Mouse (Mus musculus) thymus, postnatal 4 days (tissue): Measurements from ENCODE around the gene Tgfbi.

Experiments used
- DNase-seq: peaks from one replicate; pipeline ENCODE4 v3.0.0; 2021

The Tgfbi gene

GRCm38 (mm10) chr13:56644031-56644430 lies 34.7 kb downstream of the Tgfbi start:
- no peak for DNase-seq

- DNase-seq: no peak
Observed at GRCm38 (mm10) chr13:56645744-56646143, 36.4 kb downstream of the Tgfbi start.

GRCm38 (mm10) chr13:56647597-56648405 lies 38.5 kb downstream of the Tgfbi start:
- no peak for DNase-seq

GRCm38 (mm10) chr13:56650020-56650419 lies 40.7 kb downstream of the Tgfbi start:
- no peak for DNase-seq

- no peak for DNase-seq
Observed at GRCm38 (mm10) chr13:56652381-56652780, 43.1 kb downstream of the Tgfbi start.

GRCm38 (mm10) chr13:56654176-56654575 lies 44.9 kb downstream of the Tgfbi start:
- no peak for DNase-seq

- DNase-seq: peak; percentile 90
Observed at GRCm38 (mm10) chr13:56657946-56658512, 48.7 kb downstream of the Tgfbi start.

- no peak for DNase-seq
Observed at GRCm38 (mm10) chr13:56658931-56659330, 49.6 kb downstream of the Tgfbi start.

- DNase-seq: no peak
Observed at GRCm38 (mm10) chr13:56661914-56662621, 52.7 kb downstream of the Tgfbi start.

- peak; percentile 33 for DNase-seq
Observed at GRCm38 (mm10) chr13:56664256-56665170, 55.2 kb downstream of the Tgfbi start.

GRCm38 (mm10) chr13:56671206-56671605 lies 61.9 kb downstream of the Tgfbi start:
- DNase-seq: no peak

- no peak for DNase-seq
Observed at GRCm38 (mm10) chr13:56677731-56678130, 68.4 kb downstream of the Tgfbi start.

GRCm38 (mm10) chr13:56678188-56678787 lies 69.0 kb downstream of the Tgfbi start:
- DNase-seq: no peak

- no peak for DNase-seq
Observed at GRCm38 (mm10) chr13:56678826-56679504, 69.6 kb downstream of the Tgfbi start.

- no peak for DNase-seq
Observed at GRCm38 (mm10) chr13:56681924-56682323, 72.6 kb downstream of the Tgfbi start.

GRCm38 (mm10) chr13:56682326-56682725 lies 73.0 kb downstream of the Tgfbi start:
- peak; percentile 52 for DNase-seq

- no peak for DNase-seq
Observed at GRCm38 (mm10) chr13:56683306-56683705, 74.0 kb downstream of the Tgfbi start.
